Mouse (Mus musculus) embryonic facial prominence, embryonic 15.5 days (tissue): Measurements from ENCODE around the gene Bex2. TPM values are rescaled to one million over a fixed set of nuclear protein-coding genes. Genes with fewer than 3 reads are reported as not detected.
"Not testable (repeated sequence)": the region's sequence is repeated elsewhere in the genome, so short reads cannot be mapped to it uniquely, and the experiment has no call there.

Experiments
- ATAC-seq: fragments of 200-750 bp; cut with Nextera tagmentation; 2 replicates; pipeline ENCODE4 v1.8.0; 2017; ENCODE audit warnings: low read depth, moderate TSS enrichment; ENCODE audit not compliant: insufficient number of reproducible peaks, low FRiP score, low TSS enrichment
- H3K27ac ChIP-seq: fragments of 300-500 bp; sonication (generic); replicated peaks from 2 replicates; pipeline ENCODE4 v1.5.1; 2015; ENCODE audit warnings: mild to moderate bottlenecking, inconsistent platforms
- H3K27me3 ChIP-seq: fragments of 300-500 bp; sonication (generic); 2 replicates; pipeline ENCODE4 v1.6.1; 2015; ENCODE audit warnings: inconsistent platforms
- H3K36me3 ChIP-seq: fragments of 300-500 bp; sonication (generic); 2 replicates; pipeline ENCODE4 v1.6.1; 2015; ENCODE audit warnings: mild to moderate bottlenecking, inconsistent platforms
- H3K4me1 ChIP-seq: fragments of 300-500 bp; sonication (generic); 2 replicates; pipeline ENCODE4 v1.6.1; 2015; ENCODE audit warnings: inconsistent platforms
- H3K4me2 ChIP-seq: fragments of 300-500 bp; sonication (generic); replicated peaks from 2 replicates; pipeline ENCODE4 v1.6.1; 2015; ENCODE audit warnings: mild to moderate bottlenecking, inconsistent platforms
- H3K4me3 ChIP-seq: fragments of 300-500 bp; sonication (generic); replicated peaks from 2 replicates; pipeline ENCODE4 v1.5.1; 2015; ENCODE audit warnings: mild to moderate bottlenecking, inconsistent platforms
- H3K9ac ChIP-seq: fragments of 300-500 bp; sonication (generic); 2 replicates; pipeline ENCODE4 v1.6.1; 2015; ENCODE audit warnings: inconsistent platforms
- H3K9me3 ChIP-seq: fragments of 300-500 bp; sonication (generic); replicated peaks from 2 replicates; pipeline ENCODE4 v1.6.1; 2016; ENCODE audit warnings: inconsistent platforms
- WGBS: fragments of 180-500 bp; shearing (Covaris S2); methylation state at CpG from one replicate; pipeline ENCODE4 v1.1.7; 2015; 5-methylcytosine and 5-hydroxymethylcytosine counted together
- polyA plus RNA-seq: library from polyadenylated mRNA; unstranded; fragments of >200 nt; fragmentation: Nextera tagmentation; extraction: Ambion mirVana; gene quantifications from 2 replicates; pipeline ENCODE4 v1.2.1, GENCODE M21; 2015

Bex2 gene
- polyA plus RNA-seq, 1 experiment from 2014 or later: 64.6 TPM

GRCm38 (mm10) chrX:136060698-136061097 is 7.3 kb downstream of the Bex2 start:
- Histone ChIP-seq H3K4me1 (no peaks in the 10 kb centered on the region), H3K9ac (no peak overlapping the region), H3K27ac (no peak overlapping the region), H3K27me3 (no peaks in the 10 kb centered on the region), H3K4me3 (no peak overlapping the region), H3K36me3 (no peaks in the 10 kb centered on the region), H3K4me2 (no peak overlapping the region), H3K9me3 (no peaks in the 10 kb centered on the region)
- no peak for ATAC-seq
- WGBS: 83% methylated on average over 1 of the region's 1 CpGs

GRCm38 (mm10) chrX:136051219-136051618 is 16.8 kb downstream of the Bex2 start:
- Histone ChIP-seq H3K4me3 (no peak overlapping the region), H3K9me3 (no peaks in the 10 kb centered on the region), H3K27ac (no peak overlapping the region), H3K4me1 (no peaks in the 10 kb centered on the region), H3K4me2 (no peak overlapping the region), H3K27me3 (no peaks in the 10 kb centered on the region), H3K9ac (no peak overlapping the region), H3K36me3 (no peaks in the 10 kb centered on the region)
- 75% methylated on average over 2 of the region's 2 CpGs for WGBS
- no peak for ATAC-seq

- Histone ChIP-seq H3K4me1 (no peaks in the 10 kb centered on the region), H3K9me3 (no peaks in the 10 kb centered on the region), H3K27ac (no peak overlapping the region), H3K36me3 (no peaks in the 10 kb centered on the region), H3K4me2 (no peak overlapping the region), H3K27me3 (no peaks in the 10 kb centered on the region), H3K9ac (no peak overlapping the region), H3K4me3 (no peak overlapping the region)
- 10% methylated on average over 5 of the region's 5 CpGs for WGBS
- ATAC-seq: no peak
These were observed 20.5 kb downstream of the Bex2 start for GRCm38 (mm10) chrX:136047528-136047927.

GRCm38 (mm10) chrX:136043726-136044125 is 24.3 kb downstream of the Bex2 start:
- no peak overlapping the region for H3K9ac ChIP-seq
- ATAC-seq: no peak
- no peaks in the 10 kb centered on the region for H3K36me3 ChIP-seq
- H3K27ac ChIP-seq: no peak overlapping the region
- 90% methylated on average over 1 of the region's 1 CpGs for WGBS
- no peak overlapping the region for H3K4me2 ChIP-seq
- no peaks in the 10 kb centered on the region for H3K27me3 ChIP-seq
- no peaks in the 10 kb centered on the region for H3K9me3 ChIP-seq
- no peaks in the 10 kb centered on the region for H3K4me1 ChIP-seq
- H3K4me3 ChIP-seq: no peak overlapping the region

- Histone ChIP-seq H3K4me2 (peak within 1 kb of the TSS; percentile 36), H3K4me3 (peak within 1 kb of the TSS; percentile 24)
- not testable (repeated sequence) for H3K4me1 ChIP-seq, H3K27me3 ChIP-seq, H3K27ac ChIP-seq, H3K36me3 ChIP-seq, H3K9ac ChIP-seq, H3K9me3 ChIP-seq
- ATAC-seq: peak; percentile 93
- 14% methylated on average over 16 of the region's 49 CpGs for WGBS
These were observed 35.0 kb downstream of the Bex2 start, which contains the start of gene Arxes1 for GRCm38 (mm10) chrX:136032799-136033763. Arxes1 (plus strand) TSS chrX:136033367.

- no peaks in the 10 kb centered on the region for H3K36me3 ChIP-seq
- ATAC-seq: no peak
- H3K4me2 ChIP-seq: no peak overlapping the region
- peaks cover 3% of the 10 kb centered on the region; the same call in 1 of the 2 replicates for H3K27me3 ChIP-seq
- no peaks in the 10 kb centered on the region for H3K9me3 ChIP-seq
- H3K9ac ChIP-seq: no peak overlapping the region
- H3K4me1 ChIP-seq: no peaks in the 10 kb centered on the region
- WGBS: 70% methylated on average over 1 of the region's 1 CpGs
- no peak overlapping the region for H3K4me3 ChIP-seq
- no peak overlapping the region for H3K27ac ChIP-seq
These were observed 37.7 kb downstream of the Bex2 start for GRCm38 (mm10) chrX:136030331-136030730.

Other genes starting within 250 kb of the Bex2 start
- gene Gprasp2, start 229.2 kb downstream of the Bex2 start, polyA plus RNA-seq: 31.8 and 37.8 TPM in 2 replicates
- gene Arxes2, start 74.4 kb downstream of the Bex2 start, polyA plus RNA-seq: 50.3 and 54.0 TPM in 2 replicates
- gene Arxes1, start 34.9 kb downstream of the Bex2 start, polyA plus RNA-seq: 24.4 and 26.5 TPM in 2 replicates
- not detected in 2 replicates for gene Nxf3, start 17.0 kb upstream of the Bex2 start, polyA plus RNA-seq
- 31.4 and 35.7 TPM in 2 replicates for gene Bex4, start 70.8 kb upstream of the Bex2 start, polyA plus RNA-seq
- gene Tceal8, start 104.1 kb upstream of the Bex2 start, polyA plus RNA-seq: 189 and 202 TPM in 2 replicates
- gene Tceal5, start 135.6 kb upstream of the Bex2 start, polyA plus RNA-seq: 12.9 and 13.1 TPM in 2 replicates
- gene Tceal7, start 146.5 kb upstream of the Bex2 start, polyA plus RNA-seq: 121 and 154 TPM in 2 replicates
- 112 and 134 TPM in 2 replicates for gene Bex1, start 147.3 kb upstream of the Bex2 start, polyA plus RNA-seq
- gene Tceal9, start 176.8 kb upstream of the Bex2 start, polyA plus RNA-seq: 520 and 545 TPM in 2 replicates
- 387 and 393 TPM in 2 replicates for gene Bex3, start 202.0 kb upstream of the Bex2 start, polyA plus RNA-seq